Mouse (Mus musculus) liver, postnatal 0 days (tissue): Measurements from ENCODE around the gene S100a6. TPM values are rescaled to one million over a fixed set of nuclear protein-coding genes. Genes with fewer than 3 reads are reported as not detected.

Source experiments
- ATAC-seq: fragments of 200-750 bp; cut with Nextera tagmentation; 2 replicates; pipeline ENCODE4 v1.8.0; 2017; ENCODE audit warnings: mild to moderate bottlenecking, moderate library complexity
- DNase-seq: peaks from one replicate; pipeline ENCODE4 v3.0.0-alpha.2; 2016
- H3K27ac ChIP-seq: fragments of 300-500 bp; sonication (generic); 2 replicates; pipeline ENCODE4 v1.5.1; 2014; ENCODE audit warnings: antibody characterized with exemption, moderate library complexity, mild to moderate bottlenecking, low read depth
- H3K27me3 ChIP-seq: fragments of 300-500 bp; sonication (generic); 2 replicates; pipeline ENCODE4 v1.6.1; 2014; ENCODE audit warnings: low read length, control low read depth, mixed read lengths; ENCODE audit not compliant: insufficient read depth
- H3K36me3 ChIP-seq: fragments of 300-500 bp; sonication (generic); replicated peaks from 2 replicates; pipeline ENCODE4 v1.6.1; 2014; ENCODE audit warnings: mild to moderate bottlenecking, control low read depth, low read length, moderate library complexity, mixed read lengths; ENCODE audit not compliant: insufficient read depth
- H3K4me1 ChIP-seq: fragments of 300-500 bp; sonication (generic); 2 replicates; pipeline ENCODE4 v1.6.1; 2014; ENCODE audit warnings: antibody characterized with exemption, mild to moderate bottlenecking, control low read depth; ENCODE audit not compliant: insufficient read depth
- H3K4me2 ChIP-seq: fragments of 300-500 bp; sonication (generic); 2 replicates; pipeline ENCODE4 v1.6.1; 2014; ENCODE audit warnings: low read depth, mild to moderate bottlenecking, low read length, moderate library complexity, mixed read lengths
- H3K4me3 ChIP-seq: fragments of 300-500 bp; sonication (generic); 2 replicates; pipeline ENCODE4 v1.5.1; 2014; ENCODE audit warnings: low read depth, low read length
- H3K9ac ChIP-seq: fragments of 300-500 bp; sonication (generic); replicated peaks from 2 replicates; pipeline ENCODE4 v1.6.1; 2014; ENCODE audit warnings: mild to moderate bottlenecking, moderate library complexity
- H3K9me3 ChIP-seq: fragments of 300-500 bp; sonication (generic); 2 replicates; pipeline ENCODE4 v1.6.1; 2016; ENCODE audit warnings: mild to moderate bottlenecking, control low read depth, low read length, mixed read lengths
- CTCF ChIP-seq: sonication (generic); IDR thresholded peaks from 2 replicates; pipeline ENCODE4 v1.5.1; 2016; ENCODE audit warnings: antibody characterized with exemption, low read depth
- EP300 ChIP-seq: IDR thresholded peaks from 2 replicates; pipeline ENCODE4 v1.6.1; 2016; ENCODE audit warnings: antibody characterized with exemption, low read depth, mild to moderate bottlenecking
- WGBS: fragments of 180-500 bp; shearing (Covaris S2); extraction: QIAGEN DNeasy Blood & Tissue Kit; methylation state at CpG from one replicate; pipeline ENCODE4 v1.1.7; 2014; ENCODE audit not compliant: insufficient replicate concordance; 5-methylcytosine and 5-hydroxymethylcytosine counted together
- polyA plus RNA-seq: library from polyadenylated mRNA; unstranded; fragments of >200 nt; fragmentation: Nextera tagmentation; extraction: Ambion mirVana; gene quantifications from 2 replicates; pipeline ENCODE4 v1.2.1, GENCODE M21; 2015

Gene S100a6
- 49.1 and 55.6 TPM in 2 replicates for polyA plus RNA-seq

DNA sequence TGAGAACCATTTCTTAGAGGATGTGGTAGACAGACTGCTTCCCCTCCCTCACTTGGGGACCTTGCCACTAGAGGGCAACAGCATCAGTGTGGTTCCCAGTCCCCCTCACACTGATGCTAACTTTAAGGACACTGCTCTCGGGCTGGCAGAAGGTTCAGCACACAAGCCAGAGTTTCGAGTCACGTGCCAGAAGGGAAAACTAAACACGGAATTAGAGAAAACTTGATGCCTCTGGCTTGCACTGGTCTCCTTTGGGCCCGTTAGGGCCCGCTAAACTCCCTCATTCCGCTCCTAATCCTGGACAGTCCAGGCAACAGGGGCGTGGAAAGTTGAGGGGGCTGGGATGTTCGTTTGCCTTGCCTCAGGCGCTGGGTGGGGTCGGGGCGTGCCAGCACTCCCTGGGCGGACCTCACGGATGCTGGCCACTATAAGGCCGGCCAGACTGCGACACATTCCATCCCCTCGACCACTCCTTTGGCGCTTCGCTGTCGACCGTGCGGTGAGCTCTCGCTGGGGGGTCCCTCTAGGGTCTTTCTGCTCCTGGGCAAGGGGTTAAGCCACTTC lies at the start of gene S100a6:
Gene S100a6 (plus strand): TSS at position 155 of the 564 bp plus-strand sequence.
- H3K27me3 ChIP-seq, result no peaks in the 10 kb centered on the region
- peak within 1 kb of the TSS; percentile 64 for H3K4me2 ChIP-seq
- H3K36me3 ChIP-seq, result no peaks in the 10 kb centered on the region
- peak within 1 kb of the TSS; percentile 31 for H3K4me3 ChIP-seq
- peaks cover 4% of the 10 kb centered on the region; the same call in 1 of the 2 replicates for H3K4me1 ChIP-seq
- no peak within 1 kb of the TSS for H3K27ac ChIP-seq
- WGBS, result 6% methylated on average over 23 of the region's 23 CpGs
- TF ChIP-seq EP300, result no peak
- peak; percentile 79 for TF ChIP-seq CTCF
- DNase-seq (peak; percentile 66), ATAC-seq (peak; percentile 59; the same call in 1 of the 2 replicates)
- no peaks in the 10 kb centered on the region for H3K9me3 ChIP-seq
- peak within 1 kb of the TSS; percentile 38 for H3K9ac ChIP-seq

DNA sequence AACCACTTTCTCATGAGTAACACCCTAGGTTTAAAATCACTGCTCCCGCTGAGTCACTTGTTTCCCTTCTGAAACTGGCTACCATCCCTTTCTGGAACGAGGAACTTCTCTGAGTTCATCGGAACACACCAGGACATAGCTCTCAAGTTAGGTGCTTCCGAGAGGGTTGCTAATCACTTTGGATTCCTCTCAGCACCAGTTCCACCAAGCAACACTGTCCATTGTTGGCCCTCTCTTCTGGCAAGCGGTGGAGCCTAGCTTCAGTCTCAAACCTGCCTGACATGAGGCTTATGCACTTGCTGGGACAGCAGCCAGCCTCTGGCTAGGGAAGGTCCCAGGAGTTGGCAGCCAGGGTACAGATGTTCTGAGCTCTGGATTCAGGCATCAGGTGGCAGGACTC lies 38.0 kb upstream of the S100a6 start:
- DNase-seq (no peak), ATAC-seq (no peak)
- TF ChIP-seq EP300 (no peak), CTCF (no peak)

DNA sequence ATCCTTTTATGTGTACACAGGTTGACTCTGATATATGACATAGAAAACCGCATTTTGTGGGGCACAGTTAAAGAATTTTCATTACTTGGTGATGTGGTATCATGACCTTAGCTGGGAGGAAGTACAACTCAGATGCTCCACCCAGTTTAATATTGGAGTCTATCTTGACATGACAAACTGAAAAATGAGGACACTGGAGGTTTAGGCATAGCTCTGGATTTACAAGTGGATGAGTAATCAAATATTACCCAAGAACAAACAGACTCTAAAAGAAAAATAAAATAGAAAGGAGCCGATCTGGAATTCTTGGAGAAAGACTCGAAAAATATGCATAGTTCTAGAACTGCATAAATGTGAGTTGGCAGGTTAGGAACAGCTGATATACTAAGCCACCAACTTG lies 37.4 kb upstream of the S100a6 start:
- H3K36me3 ChIP-seq, result no peaks in the 10 kb centered on the region
- TF ChIP-seq CTCF (no peak), EP300 (no peak)
- H3K27me3 ChIP-seq, result no peaks in the 10 kb centered on the region
- H3K27ac ChIP-seq, result no peak overlapping the region
- ATAC-seq, result no peak
- DNase-seq, result no peak
- H3K4me1 ChIP-seq, result no peaks in the 10 kb centered on the region
- no peak overlapping the region for H3K4me2 ChIP-seq
- 69% methylated on average over 3 of the region's 3 CpGs for WGBS
- H3K9me3 ChIP-seq, result no peaks in the 10 kb centered on the region
- no peak overlapping the region for H3K4me3 ChIP-seq
- H3K9ac ChIP-seq, result no peak overlapping the region

More for the DNA sequence above, 38.0 kb upstream of the S100a6 start:
- Histone ChIP-seq H3K9ac (no peak overlapping the region), H3K4me3 (no peak overlapping the region), H3K27me3 (no peaks in the 10 kb centered on the region), H3K9me3 (no peaks in the 10 kb centered on the region), H3K27ac (no peak overlapping the region), H3K36me3 (no peaks in the 10 kb centered on the region), H3K4me1 (no peaks in the 10 kb centered on the region), H3K4me2 (no peak overlapping the region)
- 67% methylated on average over 5 of the region's 5 CpGs for WGBS

DNA sequence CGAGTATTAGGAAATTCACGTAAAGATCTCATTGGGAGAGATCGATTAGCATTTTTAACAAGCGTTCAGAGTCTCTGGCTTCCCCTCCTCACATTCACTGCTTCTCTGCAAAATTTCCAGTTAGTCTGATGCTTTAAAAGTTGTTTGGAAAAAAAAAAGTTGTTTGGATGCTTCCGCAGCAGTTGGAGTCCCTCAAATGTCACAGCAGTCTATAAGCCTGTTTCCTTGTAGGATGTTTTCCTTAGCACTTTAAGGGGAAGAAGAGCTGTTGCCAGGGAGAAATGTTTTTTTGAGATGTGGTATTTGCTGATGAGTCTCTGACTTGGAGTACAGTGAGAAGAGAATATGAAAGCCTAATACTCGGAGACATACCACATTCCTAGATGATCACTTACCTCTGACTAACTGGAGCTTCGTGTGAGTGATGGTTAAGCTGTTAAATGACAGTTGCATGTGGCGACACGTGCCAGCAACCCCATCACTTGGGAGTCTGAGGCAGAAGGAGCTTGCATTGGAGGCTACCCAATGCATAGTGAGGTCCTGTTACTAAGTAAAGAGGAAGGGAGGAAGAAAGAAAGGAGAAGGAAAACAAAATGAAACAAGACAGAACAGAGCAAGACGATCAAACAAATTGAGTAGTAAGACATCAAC lies 36.2 kb upstream of the S100a6 start:
- Histone ChIP-seq H3K4me2 (no peak overlapping the region), H3K27ac (no peak overlapping the region), H3K4me1 (no peaks in the 10 kb centered on the region), H3K36me3 (no peaks in the 10 kb centered on the region), H3K27me3 (no peaks in the 10 kb centered on the region), H3K9me3 (no peaks in the 10 kb centered on the region), H3K9ac (no peak overlapping the region), H3K4me3 (no peak overlapping the region)
- WGBS, result 72% methylated on average over 10 of the region's 10 CpGs
- TF ChIP-seq CTCF (no peak), EP300 (no peak)
- no peak for DNase-seq
- ATAC-seq, result no peak

DNA sequence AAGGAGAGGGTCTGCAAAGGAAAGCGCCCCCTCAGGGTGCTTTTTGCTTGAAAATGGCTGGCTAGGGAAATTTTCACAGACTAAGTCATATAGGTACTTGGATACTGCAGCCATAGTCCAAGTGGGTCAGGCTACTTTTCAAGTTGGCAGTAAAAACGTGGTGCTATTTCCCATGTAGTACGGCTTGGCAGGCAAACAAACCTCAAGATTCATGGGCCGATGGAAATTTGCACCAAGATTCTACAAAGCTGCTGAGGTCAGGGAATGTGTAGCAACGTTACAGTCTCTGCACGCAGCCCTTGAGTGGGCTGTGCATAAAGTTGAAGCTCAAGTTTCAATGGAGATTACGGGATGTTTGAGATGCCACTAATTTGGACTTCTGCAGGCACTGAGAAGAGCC lies 33.2 kb upstream of the S100a6 start:
- H3K9me3 ChIP-seq, result no peaks in the 10 kb centered on the region
- no peak overlapping the region for H3K9ac ChIP-seq
- no peaks in the 10 kb centered on the region for H3K36me3 ChIP-seq
- ATAC-seq, result no peak
- no peak overlapping the region for H3K4me3 ChIP-seq
- DNase-seq, result no peak
- TF ChIP-seq CTCF (no peak), EP300 (no peak)
- H3K4me1 ChIP-seq, result no peaks in the 10 kb centered on the region
- 73% methylated on average over 7 of the region's 7 CpGs for WGBS
- no peak overlapping the region for H3K4me2 ChIP-seq
- no peak overlapping the region for H3K27ac ChIP-seq
- no peaks in the 10 kb centered on the region for H3K27me3 ChIP-seq

DNA sequence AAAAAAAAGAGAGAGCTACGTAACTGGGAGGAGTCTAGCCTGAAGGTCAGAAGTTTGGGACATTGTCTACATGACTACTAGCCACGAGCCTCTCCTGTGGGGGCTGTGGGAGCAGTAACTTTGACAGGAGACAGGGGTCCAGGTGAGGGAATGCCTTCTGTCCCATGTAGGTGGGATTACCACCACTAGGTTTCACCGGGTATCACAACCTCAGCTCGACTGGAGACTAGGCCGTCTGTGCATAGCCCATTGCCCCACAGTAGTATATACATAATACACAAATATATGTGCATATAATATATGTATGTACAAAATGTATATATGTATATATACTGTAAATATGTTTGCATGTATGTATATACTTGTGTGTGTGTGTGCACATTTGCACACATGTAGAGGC lies 31.5 kb upstream of the S100a6 start:
- H3K4me1 ChIP-seq, result no peaks in the 10 kb centered on the region
- no peaks in the 10 kb centered on the region for H3K9me3 ChIP-seq
- WGBS, result 83% methylated on average over 5 of the region's 5 CpGs

More for the DNA sequence above, 31.5 kb upstream of the S100a6 start:
- no peaks in the 10 kb centered on the region for H3K36me3 ChIP-seq
- TF ChIP-seq CTCF (no peak), EP300 (no peak)
- ATAC-seq (no peak), DNase-seq (no peak)
- H3K4me2 ChIP-seq, result no peak overlapping the region
- H3K9ac ChIP-seq, result no peak overlapping the region
- H3K27me3 ChIP-seq, result no peaks in the 10 kb centered on the region
- H3K27ac ChIP-seq, result no peak overlapping the region
- H3K4me3 ChIP-seq, result no peak overlapping the region
